Mouse (Mus musculus): Measurements from ENCODE around the gene Macf1.
"Not testable (repeated sequence)": the region's sequence is repeated elsewhere in the genome, so short reads cannot be mapped to it uniquely, and the experiment has no call there.

Gene Macf1

GRCm38 (mm10) chr4:123667260-123667867, 16.8 kb downstream of the Macf1 start:
- peak; percentile 86 for DNase-seq

- DNase-seq: no peak
Measured at GRCm38 (mm10) chr4:123666517-123666916, 17.6 kb downstream of the Macf1 start.

- no peak for DNase-seq
Measured at GRCm38 (mm10) chr4:123665681-123666278, 18.4 kb downstream of the Macf1 start.

DNA sequence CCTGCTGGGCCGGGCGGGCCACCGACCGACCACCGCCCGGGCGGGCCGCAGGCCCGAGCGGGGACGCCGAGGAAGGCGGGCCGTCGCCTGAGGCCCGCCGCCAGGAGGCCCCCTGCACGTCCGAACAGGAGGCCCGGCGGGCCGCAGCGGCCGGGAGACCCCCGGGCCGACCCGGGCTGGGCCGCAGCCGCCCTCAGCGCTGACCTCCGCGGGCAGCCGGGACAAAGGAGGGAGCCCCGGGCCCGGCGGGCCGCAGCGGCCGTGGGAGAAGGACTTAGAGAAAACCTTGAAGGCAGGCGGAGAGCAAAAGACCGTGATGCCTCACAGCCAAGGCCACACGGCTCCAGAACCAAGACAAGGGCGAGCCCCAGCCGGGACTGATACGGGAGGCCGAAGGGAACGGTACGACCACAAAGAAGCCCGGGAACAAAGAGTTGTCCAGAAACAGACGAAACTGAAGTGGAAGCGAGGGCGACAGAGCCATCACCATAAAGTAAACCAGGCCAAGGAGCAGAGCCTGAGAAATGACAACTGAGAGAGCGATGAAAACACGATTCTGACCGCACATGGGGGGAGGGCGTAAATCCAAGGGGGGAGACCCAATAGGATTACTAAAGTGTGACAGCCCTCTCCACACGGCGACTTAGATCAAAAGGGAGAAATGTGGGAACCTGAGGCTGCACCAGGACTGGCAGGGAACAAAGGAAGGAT, 19.1 kb downstream of the Macf1 start:
- DNase-seq: peak; percentile 57

- DNase-seq: peak; percentile 86
Measured at GRCm38 (mm10) chr4:123664021-123664950, 19.9 kb downstream of the Macf1 start.

GRCm38 (mm10) chr4:123663688-123663965, 20.5 kb downstream of the Macf1 start:
- DNase-seq: no peak

DNA sequence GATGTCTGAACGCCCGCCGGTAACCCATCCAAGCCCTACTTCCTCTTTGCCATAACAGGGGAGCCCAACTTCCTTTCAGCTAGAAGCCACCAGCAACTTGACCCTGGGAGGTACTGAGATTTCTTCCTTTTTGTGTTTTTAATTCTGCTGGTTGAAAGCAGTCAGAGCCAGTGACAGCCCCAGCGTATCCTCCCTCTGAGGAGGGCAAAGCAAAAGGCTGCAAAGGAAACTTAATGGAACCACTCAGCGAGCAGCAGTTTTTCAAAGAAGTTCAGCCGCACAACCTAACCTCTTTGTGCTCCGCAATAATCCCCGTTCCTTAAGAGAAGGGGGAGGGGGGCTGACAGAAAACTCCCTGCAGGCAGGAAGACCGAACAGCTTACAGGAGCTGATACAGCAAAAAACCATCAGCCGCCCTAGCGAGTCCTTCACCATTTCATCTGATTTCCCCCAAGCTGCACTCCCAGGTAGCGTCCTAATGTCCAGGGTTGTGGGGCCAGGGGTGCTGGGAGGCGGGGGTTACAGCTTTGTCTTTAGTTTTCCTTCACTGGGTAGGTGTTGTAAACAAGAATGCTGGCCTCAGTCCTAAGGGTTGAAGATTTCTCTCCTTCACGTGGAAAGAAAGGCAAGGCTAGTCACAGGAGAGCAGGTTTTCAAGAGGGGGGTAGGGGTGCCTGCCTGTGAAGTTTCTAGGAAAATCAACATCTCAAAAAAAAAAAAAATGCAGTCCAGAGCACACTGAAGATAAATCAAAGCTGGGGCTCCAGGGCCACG, 21.1 kb downstream of the Macf1 start:
- peak; percentile 71 for DNase-seq

DNA sequence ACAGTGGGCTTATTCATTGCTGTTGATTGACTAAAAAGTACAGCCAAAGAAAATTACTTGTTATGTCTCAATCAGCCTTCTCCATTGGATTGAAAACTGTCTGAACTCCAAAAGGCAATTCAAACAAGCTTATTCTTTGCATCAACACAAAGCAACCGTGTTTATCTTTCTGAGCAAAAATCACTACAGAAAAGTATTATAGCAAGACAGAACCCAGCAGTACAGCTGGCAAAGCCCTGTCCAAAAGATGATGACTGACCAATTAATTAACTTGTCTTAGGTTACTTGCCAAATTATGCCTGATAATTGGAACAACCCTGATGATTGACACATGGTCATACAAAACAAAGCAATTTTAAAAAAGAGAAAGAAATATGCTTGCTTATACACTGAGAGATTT, 26.0 kb downstream of the Macf1 start:
- no peak for DNase-seq

GRCm38 (mm10) chr4:123655245-123655644, 28.9 kb downstream of the Macf1 start:
- no peak for DNase-seq

DNA sequence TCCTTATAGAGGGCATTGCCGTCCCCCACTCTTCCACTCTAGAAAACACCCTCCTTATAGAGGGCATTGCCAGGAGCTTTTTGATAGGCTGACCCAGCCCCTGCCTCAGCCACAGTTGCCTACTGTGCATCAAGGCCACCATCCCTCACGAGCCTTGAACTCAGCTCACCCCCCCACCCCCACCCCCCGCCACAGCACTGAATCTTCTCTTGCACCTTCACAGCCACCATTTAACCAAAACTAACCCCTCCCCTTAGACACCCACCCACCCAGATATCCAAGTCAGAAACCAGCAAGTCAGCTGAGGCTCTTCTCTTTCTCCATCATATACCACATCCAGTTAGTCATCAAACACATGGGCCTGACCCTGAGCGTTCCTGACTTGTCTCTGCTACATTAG, 29.6 kb downstream of the Macf1 start:
- no peak for DNase-seq

DNA sequence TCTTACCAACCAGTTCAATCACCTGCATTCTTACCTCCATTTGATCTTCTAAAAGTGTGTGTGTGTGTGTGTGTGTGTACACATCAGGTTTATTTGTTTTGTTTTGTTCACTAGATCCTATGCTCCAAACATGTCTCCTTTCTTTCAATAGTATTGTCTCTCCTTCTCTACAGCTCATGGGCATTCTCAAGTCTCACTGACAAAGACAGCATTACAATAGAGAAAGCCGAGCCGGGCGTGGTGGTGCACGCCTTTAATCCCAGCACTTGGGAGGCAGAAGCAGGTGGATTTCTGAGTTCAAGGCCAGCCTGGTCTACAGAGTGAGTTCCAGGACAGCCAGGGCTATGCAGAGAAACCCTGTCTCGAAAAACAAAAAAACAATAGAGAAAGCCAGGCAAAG, 30.7 kb downstream of the Macf1 start:
- not testable (repeated sequence) for DNase-seq

GRCm38 (mm10) chr4:123652130-123652529, 32.0 kb downstream of the Macf1 start:
- DNase-seq: no peak

DNA sequence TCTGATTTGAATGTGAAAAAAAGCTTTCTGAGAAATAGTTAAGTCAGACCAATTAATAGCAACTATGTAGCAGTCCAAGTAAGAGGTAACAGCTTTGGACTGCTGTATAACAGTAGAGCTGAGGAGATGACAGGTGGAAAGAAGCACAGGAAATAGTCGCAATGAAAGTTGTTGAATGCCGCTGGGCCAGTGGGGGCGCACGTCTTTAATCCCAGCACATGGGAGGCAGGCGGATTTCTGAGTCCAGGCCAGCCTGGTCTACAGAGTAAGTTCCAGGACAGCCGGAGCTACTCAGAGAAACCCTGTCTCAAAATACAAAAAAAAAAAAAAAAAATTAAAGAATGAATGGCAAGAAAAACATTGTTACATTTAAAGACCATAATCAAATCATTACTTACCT, 35.0 kb downstream of the Macf1 start:
- no peak for DNase-seq

DNA sequence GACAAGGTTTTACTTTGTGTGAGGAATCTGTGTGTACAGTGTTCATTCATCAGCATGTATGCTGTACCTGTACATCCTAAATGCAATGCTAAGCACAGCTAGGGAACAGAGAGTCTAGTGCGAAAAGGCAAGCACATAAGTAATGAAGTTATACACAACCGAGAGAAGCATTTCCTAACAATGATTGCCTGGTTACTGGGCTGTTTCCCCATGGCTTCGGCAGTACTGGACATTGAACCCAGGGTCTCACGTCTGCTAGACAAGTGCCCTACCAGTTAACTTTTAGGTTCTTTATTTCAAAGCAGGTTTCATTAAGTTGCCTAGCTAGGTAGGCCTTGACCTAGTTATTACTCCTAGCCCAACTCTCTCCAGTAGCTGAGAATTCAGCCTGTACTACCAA, 36.5 kb downstream of the Macf1 start:
- peak; percentile 32 for DNase-seq

DNA sequence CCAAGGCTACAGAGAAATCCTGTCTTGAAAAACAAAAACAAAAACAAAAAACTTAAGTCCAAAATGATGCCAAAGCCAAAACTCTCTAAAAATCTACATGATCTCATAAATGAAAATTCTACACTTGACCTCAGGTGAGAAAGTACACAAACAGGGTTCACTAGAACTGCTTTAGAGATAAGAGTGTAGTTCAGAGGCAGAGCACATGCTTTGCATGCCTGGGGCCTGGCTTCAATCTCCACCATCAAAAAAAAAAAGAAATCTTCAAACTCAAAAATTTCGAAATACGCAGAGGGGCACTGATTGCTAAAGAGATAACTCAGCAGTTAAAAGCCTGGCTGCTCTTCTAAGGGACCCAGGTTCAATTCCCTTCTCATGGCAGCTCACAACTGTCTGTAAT, 37.1 kb downstream of the Macf1 start:
- DNase-seq: no peak

DNA sequence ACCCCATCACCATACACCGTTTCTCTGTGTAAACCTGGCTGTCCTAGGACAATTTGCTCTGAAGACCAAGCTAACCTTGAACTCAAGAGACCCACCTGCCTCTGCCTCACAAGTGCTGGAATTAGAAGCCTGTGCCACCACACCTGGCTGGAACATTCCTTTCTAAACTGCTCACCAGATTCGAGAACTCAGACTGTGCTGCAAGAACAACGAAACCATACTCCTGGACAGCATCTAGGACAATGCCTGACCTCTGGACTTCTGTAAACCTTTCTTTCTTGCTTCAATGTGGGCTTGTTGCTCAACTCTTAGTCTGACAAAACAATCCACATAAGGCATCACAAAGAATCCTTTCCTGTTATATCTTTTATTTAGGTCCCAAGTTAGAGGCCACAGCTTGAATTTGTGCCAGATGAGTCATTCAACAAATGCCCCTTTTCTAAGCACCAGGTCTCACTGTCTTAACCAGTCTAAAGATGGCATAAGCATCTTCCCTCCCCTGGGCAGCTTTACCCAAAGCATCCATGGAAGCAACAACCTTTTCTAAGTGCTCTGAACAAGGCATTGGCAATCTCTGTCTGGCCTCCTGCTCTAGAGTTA, 38.8 kb downstream of the Macf1 start:
- DNase-seq: no peak

GRCm38 (mm10) chr4:123643561-123643960, 40.6 kb downstream of the Macf1 start:
- DNase-seq: no peak

GRCm38 (mm10) chr4:123642877-123643276, 41.3 kb downstream of the Macf1 start:
- DNase-seq: no peak

DNA sequence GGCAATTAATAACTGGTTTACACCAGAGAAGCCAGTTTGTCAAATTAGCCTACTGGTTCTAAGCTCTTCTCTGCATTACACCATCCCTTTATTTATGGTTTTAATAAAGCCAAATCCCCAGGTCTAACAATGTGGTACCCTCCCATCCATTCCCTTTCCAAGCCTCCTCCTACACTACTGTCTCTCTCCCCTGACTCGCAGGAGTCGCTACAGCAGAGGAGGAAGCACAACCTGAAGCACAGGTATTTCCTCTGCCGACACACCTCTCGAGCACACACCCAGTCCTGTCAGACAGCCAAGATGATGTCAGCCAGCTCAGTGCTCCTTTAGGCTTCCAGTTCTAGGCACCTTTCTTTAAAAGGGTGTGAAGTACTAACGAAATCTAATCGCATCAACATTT, 47.0 kb downstream of the Macf1 start:
- no peak for DNase-seq

DNA sequence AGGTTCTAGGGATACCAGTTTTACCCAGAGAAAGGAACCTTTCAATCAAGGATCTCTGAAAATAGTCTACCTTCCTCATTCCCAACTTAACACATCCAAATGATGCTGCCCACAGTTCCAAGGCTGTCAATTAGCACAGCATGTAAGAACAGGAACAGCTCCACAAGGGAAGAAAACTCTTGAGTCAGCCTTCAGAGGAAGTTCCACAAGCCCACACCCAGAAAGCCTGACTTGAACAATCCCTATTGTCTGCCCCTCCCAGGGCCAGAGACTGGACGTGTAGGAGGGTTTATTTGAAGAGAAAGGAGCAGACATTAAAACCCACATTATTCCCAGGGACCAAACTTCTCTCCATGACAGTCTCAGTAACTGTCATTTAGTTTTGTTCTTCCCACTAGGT, 48.7 kb downstream of the Macf1 start:
- no peak for DNase-seq

DNA sequence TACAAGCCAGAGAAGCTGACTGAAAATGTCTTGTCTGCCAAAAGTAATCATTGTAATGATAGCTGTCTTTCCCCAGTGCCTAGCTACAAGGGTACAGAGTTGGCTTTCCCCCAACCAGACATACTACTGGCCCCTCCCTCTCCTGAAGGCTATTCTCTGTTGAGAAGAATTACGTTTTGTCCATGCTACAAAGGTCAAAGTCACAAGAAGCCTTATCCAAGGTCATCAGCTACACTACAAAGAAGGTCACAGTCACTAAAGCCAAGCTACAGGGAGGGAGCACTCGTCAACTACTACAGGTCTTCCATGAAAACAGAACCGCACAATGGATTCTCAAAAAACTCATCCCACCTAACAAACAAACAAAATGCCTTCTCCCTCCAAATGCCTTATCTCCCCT, 49.7 kb downstream of the Macf1 start:
- no peak for DNase-seq

DNA sequence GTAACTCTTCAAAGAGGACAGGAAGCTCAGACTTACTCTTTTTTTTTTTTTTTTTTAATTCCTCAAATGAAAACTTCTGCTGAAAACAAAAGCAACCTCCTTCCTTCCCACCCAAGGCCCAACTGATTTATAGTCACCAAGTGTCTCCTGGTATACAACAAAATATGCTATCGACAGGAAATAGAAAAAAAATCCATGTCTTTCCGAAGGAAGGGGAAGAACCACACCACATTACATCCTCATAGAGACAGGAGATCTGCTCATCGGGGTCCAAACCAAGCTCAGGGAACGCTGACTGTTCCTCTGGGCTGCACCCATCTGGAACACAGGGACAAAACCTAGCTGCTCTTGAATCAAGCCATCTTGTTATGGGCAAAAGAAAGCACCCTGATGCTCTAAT, 50.3 kb downstream of the Macf1 start:
- DNase-seq: no peak

All from kidney, adult 18-20 months (tissue).